Mouse (Mus musculus) hematopoietic multipotent progenitor cell, adult 10-12 weeks (in vitro differentiated cells): ENCODE results near the gene Desi1. TPM values are rescaled to one million over a fixed set of nuclear protein-coding genes. Genes with fewer than 3 reads are reported as not detected.

Source experiments
- polyA plus RNA-seq: library from polyadenylated mRNA; stranded (reverse); fragments of >175 nt; gene quantifications from 2 replicates; pipeline ENCODE4 v1.2.3, GENCODE M21; 2012; ENCODE audit warnings: low replicate concordance

The Desi1 gene
- polyA plus RNA-seq = 43.0 and 47.0 TPM in 2 replicates

GRCm38 (mm10) chr15:82033762-82034161 lies at the start of gene Desi1:
Gene Desi1 (minus strand): TSS chr15:82033862.

GRCm38 (mm10) chr15:82069898-82070297 lies 36.2 kb upstream of the Desi1 start, which contains the start of gene Mei1:
Gene Mei1 (plus strand): TSS chr15:82069996.

GRCm38 (mm10) chr15:82058719-82059201 lies 25.1 kb upstream of the Desi1 start, which contains the start of gene 4930407I10Rik:
Gene 4930407I10Rik (plus strand): TSS chr15:82059151.

GRCm38 (mm10) chr15:82047080-82047883 lies 13.6 kb upstream of the Desi1 start, which contains the start of gene Snu13:
Gene Snu13 (minus strand): TSS chr15:82047598.

DNA sequence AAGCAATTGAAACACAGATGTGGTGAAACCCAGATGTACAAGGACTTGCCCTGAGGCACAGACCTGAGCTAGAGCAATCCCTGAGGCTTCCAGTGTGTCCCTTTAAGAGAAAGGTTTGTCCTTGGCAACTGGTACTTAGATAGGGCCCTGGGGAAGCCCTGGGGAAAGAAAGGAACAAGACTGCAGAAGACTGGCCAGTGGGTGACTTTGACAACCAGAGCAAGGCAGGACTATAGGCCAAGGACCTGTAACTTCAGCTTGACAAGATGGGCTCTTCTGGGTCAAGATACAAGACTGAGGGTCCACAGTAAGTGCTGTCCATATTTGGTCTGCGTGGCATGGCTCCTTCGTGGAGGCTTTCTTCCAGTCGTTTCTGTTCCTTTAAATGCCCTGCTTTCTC lies 46.0 kb downstream of the Desi1 start, which contains the start of gene Xrcc6:
Gene Xrcc6, plus strand, starts transcription at position 190 of the 400 bp plus-strand sequence.

DNA sequence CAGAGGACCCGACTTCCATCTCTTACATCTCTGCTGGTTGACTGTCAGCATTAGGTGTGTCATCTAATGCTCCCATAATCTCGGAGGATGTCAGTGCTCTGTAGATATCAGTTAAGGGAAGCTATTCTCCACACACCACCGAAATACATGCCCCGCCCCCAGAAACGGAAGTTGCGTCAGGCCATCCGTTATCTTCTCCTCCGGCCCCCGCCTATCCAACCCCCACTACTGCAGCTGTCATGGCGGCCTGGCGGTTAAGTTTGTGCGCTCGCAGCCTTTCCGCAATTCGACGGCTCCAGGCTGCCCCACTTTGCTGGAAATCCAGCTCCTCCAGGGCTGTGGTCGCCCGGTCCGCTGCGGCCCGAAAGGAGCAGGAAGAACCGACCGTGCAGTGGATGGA lies 53.3 kb downstream of the Desi1 start, which contains the start of gene 1700029P11Rik:
Gene 1700029P11Rik, plus strand, starts transcription at position 220 of the 400 bp plus-strand sequence.

DNA sequence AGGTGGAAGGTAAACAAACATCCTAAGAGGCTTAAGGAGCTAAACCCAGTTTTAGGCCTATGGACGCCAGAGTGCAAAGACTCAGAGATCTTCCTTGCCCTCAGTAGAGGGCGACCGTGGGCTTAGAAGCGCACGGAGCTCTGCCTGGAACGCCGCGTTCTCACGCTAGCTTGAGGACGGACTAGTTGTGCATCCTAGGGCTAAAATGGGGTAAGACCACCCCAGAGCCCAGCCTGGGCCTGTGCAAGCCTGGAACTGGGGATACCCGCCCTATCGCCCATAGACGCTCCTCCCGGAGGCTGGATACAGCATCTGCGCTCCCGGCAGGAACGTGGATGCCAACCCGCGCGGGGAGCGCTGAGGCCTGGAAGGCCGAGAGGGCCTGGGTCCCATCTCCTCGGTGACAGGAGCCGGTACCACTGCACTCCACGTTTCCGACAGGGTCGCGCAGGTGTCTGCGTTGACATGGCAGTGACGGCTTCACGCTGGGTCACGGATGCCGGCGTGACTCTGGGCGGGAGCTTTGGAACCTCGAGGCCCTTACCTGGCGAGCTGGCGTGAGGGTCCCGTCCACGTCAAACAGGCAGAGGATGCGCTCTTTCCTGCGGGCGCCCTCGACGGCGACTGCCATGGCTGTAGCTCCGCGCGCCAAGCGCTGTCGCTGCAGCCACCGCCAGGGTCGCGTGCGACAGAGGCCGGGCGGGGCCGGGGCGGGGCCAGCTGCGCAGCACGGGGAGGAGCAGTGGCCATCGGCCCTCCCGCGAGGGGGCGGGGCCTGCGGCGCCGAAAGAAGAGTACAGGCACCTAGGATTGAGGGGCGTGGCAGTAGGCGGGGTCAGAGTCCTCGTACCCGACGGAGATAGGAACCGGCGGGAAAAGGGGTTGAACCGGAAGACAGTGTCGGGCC lies 73.2 kb downstream of the Desi1 start, which contains the start of gene Pmm1:
Gene Pmm1, minus strand, starts transcription at position 760 of the 907 bp plus-strand sequence.

Other genes with a start within 250 kb of the Desi1 start
- gene Tef, start 231.4 kb downstream of the Desi1 start, polyA plus RNA-seq = 27.1 and 77.8 TPM in 2 replicates
- 109 and 267 TPM in 2 replicates for gene Tob2, start 175.1 kb downstream of the Desi1 start, polyA plus RNA-seq
- gene Phf5a, start 162.0 kb downstream of the Desi1 start, polyA plus RNA-seq = 3.0 and 6.6 TPM in 2 replicates
- gene Aco2, start 161.6 kb downstream of the Desi1 start, polyA plus RNA-seq = 92.0 and 94.8 TPM in 2 replicates
- gene Polr3h, start 107.6 kb downstream of the Desi1 start, polyA plus RNA-seq = 16.6 and 37.4 TPM in 2 replicates
- gene Csdc2, start 97.1 kb downstream of the Desi1 start, polyA plus RNA-seq = 0.39 and 0.89 TPM in 2 replicates
- gene Pmm1, start 72.9 kb downstream of the Desi1 start, polyA plus RNA-seq = 26.9 and 27.3 TPM in 2 replicates
- gene 1700029P11Rik, start 53.3 kb downstream of the Desi1 start, polyA plus RNA-seq = not detected in 2 replicates
- gene Xrcc6, start 46.0 kb downstream of the Desi1 start, polyA plus RNA-seq = 5.0 and 6.1 TPM in 2 replicates
- 7.1 and 99.6 TPM in 2 replicates for gene Snu13, start 13.7 kb upstream of the Desi1 start, polyA plus RNA-seq
- 0.03 TPM in 1 of 2 replicates, not detected in the other for gene 4930407I10Rik, start 25.3 kb upstream of the Desi1 start, polyA plus RNA-seq
- gene Mei1, start 36.1 kb upstream of the Desi1 start, polyA plus RNA-seq = not detected in 2 replicates
- gene Ccdc134, start 94.1 kb upstream of the Desi1 start, polyA plus RNA-seq = 7.4 and 30.9 TPM in 2 replicates
- 411 and 943 TPM in 2 replicates for gene Srebf2, start 113.3 kb upstream of the Desi1 start, polyA plus RNA-seq
- 20.6 and 47.5 TPM in 2 replicates for gene Shisa8, start 179.0 kb upstream of the Desi1 start, polyA plus RNA-seq
- gene Tnfrsf13c, start 190.5 kb upstream of the Desi1 start, polyA plus RNA-seq = 331 and 554 TPM in 2 replicates
- gene Cenpm, start 210.9 kb upstream of the Desi1 start, polyA plus RNA-seq = 20.1 and 28.6 TPM in 2 replicates
- gene 1500009C09Rik, start 218.5 kb upstream of the Desi1 start, polyA plus RNA-seq = not detected in 2 replicates
- gene Sept3, start 241.0 kb upstream of the Desi1 start, polyA plus RNA-seq = 1.9 and 3.0 TPM in 2 replicates